Mouse (Mus musculus) frontal cortex, adult (tissue): ENCODE data around the gene 1700017B05Rik.
"Not testable (repeated sequence)": the region's sequence is repeated elsewhere in the genome, so short reads cannot be mapped to it uniquely, and the experiment has no call there.

Source experiments
- ATAC-seq: cut with Nextera tagmentation; 2 replicates; pipeline ENCODE4 v1.9.2; 2017; ENCODE audit warnings: mild to moderate bottlenecking, moderate library complexity, mixed read lengths; ENCODE audit not compliant: low TSS enrichment

The 1700017B05Rik gene

GRCm38 (mm10) chr9:57248030-57248942 is 14.1 kb downstream of the 1700017B05Rik start:
- ATAC-seq = no peak

GRCm38 (mm10) chr9:57247201-57247671 is 15.2 kb downstream of the 1700017B05Rik start:
- ATAC-seq = no peak

DNA sequence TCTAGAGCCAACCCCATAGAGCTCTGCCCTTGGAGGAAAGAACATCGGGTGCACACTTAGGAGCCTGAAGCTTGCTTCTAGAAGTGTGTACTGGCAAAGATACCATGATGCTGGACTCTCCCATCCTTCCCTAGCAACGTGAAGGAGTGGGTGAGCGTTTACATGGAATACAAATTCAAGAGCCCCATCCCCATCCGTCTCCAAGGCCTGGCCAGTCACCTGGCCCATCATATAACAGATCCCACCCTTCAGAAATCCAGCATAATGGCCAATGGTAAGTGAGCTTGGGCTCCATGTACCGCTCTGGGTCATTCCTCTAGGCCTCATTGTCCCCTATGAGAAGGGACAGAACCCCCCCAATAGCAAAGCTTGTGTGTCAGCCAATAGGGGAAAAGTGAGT is 15.9 kb downstream of the 1700017B05Rik start:
- no peak for ATAC-seq

DNA sequence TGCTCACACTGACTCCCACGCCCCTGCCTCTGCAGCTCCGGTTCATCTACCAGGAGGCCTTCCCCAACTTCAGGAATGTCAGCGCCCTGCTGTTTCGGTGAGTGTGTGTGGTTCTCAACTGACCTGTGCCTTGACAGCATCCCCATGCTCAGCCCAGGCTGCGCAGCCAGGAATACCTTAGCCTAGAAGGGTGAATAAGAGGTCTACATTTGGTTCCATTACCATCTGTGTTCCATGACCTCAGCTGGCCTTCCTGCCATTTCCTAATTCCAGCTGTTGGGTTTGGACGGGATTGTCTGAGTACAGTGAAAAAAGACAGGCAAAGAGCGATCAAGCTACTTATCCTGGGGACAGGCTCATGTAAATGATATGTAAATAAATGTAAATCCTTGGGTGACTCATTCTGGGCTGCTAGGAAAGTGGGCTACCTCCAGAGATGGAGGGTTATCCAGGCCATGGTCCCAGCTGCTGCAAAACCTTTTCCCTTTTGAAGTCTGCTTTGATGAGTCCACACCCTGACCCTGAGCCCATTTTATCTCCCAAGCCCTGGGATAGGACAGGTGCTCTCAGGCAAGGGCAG is 18.2 kb downstream of the 1700017B05Rik start:
- peak; percentile 91 for ATAC-seq

DNA sequence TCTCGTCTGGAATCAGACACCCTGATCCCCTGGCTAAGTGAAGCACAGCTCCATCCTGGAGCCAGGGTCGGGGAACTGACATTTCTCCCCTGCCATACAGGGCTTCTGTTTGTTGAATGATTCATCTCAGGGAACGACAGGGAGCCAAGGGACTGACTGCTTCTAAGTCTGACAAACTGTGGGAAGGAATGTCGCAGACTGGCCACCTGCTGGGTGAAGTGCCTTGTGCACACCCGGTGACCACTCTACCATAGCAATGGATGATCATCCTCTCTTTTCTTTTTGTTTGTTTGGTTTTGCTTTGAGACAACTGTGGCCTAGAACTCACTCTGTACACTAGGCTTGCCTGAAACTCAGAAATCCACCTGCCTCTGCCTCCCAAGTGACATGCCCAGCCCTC is 19.5 kb downstream of the 1700017B05Rik start:
- no peak for ATAC-seq

- no peak for ATAC-seq
These were observed 21.3 kb downstream of the 1700017B05Rik start for GRCm38 (mm10) chr9:57241111-57241510.

- no peak for ATAC-seq
These were observed 24.2 kb downstream of the 1700017B05Rik start for GRCm38 (mm10) chr9:57238220-57238619.

- ATAC-seq = no peak
These were observed 24.7 kb downstream of the 1700017B05Rik start for GRCm38 (mm10) chr9:57237705-57238104.

DNA sequence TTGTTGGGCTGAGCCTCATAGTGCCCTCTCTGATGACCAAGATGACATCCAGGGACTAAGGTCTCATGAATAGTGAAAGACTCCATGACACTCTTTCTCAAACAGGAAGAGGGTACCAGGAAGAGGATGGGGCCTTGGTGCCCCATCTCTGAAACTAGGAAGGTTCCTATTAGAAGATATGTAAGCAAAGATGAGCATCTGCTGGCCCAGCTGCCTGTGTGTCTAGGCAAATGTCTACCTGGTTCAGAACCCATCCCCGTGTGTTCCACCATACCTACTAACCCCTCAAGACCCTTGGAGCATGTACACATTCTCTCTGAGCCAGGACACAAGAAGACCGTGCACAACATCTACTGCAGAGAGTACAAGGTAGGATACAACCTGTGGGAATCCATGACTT is 26.2 kb downstream of the 1700017B05Rik start, which contains the start of gene Trcg1:
Trcg1 (plus strand) TSS at position 301 of the 400 bp plus-strand sequence.
- ATAC-seq = no peak

DNA sequence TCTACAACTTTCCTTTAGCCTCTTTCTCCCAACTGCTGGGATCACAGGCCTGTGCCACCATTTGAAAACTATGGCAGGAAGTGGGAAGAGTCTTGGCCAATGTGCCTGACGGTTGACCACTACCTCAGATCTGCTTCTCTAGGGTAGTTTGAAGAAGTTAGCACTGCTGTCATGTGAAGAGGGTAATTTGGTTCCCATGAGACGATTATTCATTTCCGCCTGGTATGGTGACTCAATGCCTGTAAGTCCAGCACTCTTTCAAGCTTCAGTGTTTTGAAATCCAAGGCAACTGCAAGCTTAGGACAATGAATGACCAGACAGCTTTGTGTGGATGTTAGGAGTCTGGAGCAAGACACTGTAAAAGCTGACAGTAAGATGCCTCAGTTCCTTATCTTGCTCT is 28.6 kb downstream of the 1700017B05Rik start:
- ATAC-seq = no peak

DNA sequence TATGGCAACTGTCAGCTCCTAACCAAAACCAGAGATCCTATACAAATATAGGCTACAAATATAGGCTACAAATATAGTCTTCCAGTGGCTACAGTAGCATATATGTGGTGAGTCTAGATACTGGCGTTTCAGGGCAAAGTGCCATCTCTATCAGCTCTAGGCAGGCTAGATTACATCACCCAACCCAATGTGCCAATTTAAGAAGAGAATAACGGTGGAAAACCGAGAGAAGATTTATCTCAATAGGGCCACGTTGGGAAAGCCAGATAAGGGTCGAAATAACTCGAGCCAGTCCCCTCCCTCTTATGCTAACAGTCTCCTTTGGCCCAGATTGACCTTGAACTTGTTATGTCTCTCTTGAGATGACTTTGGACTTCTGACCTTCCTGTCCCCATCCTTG is 29.3 kb downstream of the 1700017B05Rik start:
- ATAC-seq = no peak

- no peak for ATAC-seq
These were observed 30.0 kb downstream of the 1700017B05Rik start for GRCm38 (mm10) chr9:57232341-57232940.

DNA sequence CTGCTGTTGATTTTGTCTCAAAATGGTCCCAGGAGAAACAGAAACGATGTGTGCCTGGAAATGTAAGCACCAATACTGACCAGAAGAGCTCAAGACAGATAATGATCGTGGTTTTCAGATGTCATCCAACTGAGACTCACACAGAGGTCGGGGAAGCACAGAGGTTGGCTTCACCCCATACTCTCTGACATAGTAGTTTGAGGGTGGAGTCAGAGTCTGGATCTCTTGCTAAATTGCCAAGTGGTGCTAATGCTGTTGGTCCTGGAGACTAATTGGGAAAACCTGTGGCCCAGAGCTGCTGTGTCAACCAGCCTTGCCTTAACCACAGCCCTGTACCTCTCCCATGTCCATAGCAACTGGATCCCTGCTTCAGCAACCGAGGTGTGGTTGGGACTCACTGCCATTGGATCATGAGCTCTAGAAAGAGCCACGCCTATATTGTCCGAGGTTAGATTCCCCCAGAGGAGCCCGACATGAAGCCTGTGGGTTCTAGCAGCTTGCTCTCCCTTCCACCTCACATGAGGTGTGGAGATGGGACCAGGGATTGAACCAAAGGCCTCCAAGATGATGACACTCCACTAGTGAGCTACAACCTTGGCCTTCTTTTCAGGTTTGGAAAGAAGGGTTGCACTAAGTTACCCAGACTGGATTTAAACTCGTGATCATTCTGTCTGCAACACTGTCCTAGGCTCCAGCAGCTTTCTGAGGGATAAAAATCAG is 30.7 kb downstream of the 1700017B05Rik start:
- no peak for ATAC-seq

- ATAC-seq = no peak
These were observed 32.1 kb downstream of the 1700017B05Rik start for GRCm38 (mm10) chr9:57230146-57230783.

- ATAC-seq = no peak
These were observed 32.7 kb downstream of the 1700017B05Rik start for GRCm38 (mm10) chr9:57229726-57230125.

- ATAC-seq = no peak
These were observed 34.2 kb downstream of the 1700017B05Rik start for GRCm38 (mm10) chr9:57228186-57228585.

GRCm38 (mm10) chr9:57227203-57227602 is 35.2 kb downstream of the 1700017B05Rik start:
- ATAC-seq = no peak

GRCm38 (mm10) chr9:57226628-57227122 is 35.7 kb downstream of the 1700017B05Rik start:
- not testable (repeated sequence) for ATAC-seq

DNA sequence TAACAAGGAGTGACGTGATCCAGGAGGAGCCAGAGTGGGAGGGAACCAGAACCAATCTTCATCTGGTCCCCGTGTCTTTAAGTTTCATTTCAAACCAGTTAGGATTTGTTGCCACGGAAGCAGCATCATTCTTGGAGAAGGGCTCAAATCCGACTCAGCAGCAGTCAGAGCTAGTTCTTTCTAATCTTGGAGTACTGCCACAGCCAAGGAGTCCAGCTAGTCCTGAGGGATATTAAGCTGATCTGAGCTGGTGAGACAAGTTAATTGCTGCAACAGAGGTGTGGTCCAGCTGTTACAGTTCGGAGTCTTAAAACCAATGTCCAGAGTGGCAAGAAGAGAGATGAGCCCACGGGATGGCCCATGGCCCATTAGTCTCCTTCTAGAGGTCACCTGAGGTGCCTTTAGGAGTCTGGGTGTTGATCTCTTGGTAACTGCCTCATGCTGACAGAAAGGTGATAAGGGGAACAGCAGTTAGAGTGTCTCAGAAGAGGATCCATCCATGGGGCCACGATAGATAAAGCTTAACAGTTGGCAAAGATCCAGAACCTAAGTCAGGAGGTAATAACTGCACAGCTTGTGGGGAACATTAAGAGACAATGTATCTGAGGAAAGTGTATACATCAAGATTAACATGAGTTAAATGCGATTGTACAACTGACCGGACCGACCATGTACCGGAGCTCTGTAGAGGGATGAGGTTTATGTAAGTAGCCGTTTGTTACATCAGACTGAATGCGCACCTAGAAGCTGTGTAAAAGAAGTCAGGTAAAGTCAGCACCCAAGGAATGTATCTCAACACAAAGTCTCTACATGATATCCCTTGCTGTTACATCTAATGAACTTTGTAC is 36.4 kb downstream of the 1700017B05Rik start:
- ATAC-seq = no peak

DNA sequence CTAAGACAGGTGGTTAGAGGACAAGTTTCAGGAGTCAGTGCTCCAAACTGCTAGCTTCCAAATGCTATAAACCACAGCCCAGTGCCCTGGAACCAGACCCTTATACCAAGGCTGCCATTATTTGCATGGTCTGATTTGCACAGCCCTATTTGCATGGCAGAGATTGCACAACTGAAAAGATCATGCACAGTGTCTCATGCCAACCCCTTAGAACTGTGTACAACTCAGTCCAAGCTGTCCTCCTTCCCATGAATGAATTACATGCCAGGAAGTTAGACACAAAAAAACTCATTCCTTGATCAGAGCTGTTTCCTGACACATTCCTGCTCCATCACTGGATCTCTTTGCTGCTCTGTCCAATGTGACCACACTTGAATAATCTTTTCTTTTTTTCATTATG is 39.1 kb downstream of the 1700017B05Rik start:
- no peak for ATAC-seq
